Mouse (Mus musculus) adipocyte (in vitro differentiated cells): ENCODE results near the gene Sgo1.
"Not testable (repeated sequence)": the region's sequence is repeated elsewhere in the genome, so short reads cannot be mapped to it uniquely, and the experiment has no call there.

Experiments
- DNase-seq: peaks from one replicate; pipeline ENCODE4 v3.0.0-alpha.2; 2016; ENCODE audit warnings: low spot score

Sgo1 gene

DNA sequence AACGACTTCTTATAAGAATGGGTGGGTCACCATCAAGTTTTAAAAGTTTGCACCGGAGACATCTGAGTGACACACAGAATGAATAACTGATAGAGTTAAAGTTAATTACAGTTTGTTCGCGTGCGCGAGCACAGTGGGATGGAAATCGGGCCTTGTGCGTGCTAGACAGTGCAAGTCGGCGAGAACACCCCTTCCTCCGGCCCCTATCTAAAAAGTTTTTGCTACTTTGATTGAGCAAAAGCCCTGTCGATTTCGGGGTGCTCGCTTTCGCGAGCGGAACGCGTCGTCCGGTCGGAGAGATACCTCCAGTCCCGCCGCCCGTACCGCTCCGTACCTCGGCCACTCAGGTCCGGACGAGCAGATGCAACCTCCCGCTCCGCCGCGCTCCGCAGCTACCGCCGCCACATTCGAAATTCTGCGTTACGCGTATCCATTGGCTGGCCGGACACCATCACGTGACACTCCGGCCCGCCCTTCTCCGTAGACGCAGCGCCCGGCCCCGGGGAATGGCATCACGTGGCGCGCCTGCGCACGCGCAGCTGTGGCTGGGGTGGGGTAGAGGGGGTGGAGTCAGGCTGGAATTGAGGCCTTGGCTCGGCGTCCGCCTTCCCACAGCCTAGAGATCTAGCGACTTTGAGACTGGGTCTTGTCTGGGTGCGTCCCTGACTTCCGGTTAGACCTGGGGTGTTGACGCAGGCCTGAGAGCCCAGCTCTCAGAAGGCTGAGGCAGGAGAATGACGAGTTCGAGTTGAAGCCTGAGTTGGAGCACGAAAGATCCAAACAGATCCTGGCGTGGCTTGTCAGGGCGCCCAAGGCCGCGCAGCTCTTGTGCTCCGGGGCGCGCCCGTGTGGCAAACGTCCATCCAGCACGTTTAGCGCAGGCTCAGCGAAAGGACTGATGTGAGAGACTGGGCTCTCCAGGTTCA is at the start of gene Sgo1:
Gene Sgo1 (minus strand): TSS at position 457 of the 926 bp plus-strand sequence.
- peak; percentile 97 for DNase-seq

DNA sequence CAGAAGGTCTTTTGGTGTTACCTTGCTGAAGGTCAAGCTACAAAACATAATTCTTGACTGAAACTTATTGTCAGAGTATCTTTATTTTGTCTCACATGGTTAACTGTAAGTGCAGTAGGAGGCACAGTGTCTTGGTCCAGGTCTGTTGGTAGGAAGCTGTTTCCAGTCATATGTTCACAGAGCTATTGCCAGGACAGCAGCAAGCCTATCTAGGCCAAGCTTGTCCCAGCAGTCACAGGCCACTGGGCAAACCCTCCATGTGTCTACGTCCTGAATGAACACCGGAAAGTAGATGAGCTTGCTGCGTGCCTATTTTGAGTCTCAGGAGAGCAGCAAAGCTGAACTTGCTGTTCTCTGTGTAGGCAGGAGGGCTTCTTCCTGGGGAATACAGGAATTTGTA is 29.8 kb upstream of the Sgo1 start:
- DNase-seq, result not testable (repeated sequence)

DNA sequence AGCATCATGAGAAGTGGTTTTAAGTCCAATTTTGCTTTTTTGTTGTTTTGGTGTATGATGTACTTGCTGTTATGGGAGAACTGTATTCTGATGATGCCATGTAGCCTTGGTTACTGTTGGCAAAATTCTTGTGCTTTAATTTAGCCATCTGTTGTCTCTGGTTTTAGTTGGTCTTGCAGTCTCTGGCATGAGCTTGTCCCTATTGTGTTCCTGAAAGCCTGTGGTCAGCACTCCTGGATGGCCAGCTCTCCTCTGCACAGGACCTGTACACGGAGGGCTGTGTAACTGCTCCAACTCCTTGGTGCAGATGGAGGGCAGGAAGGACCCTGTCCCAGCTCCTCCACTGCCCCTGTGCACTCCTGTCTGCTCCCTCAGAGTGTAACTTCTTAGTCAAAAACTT is 29.3 kb upstream of the Sgo1 start:
- DNase-seq, result no peak

DNA sequence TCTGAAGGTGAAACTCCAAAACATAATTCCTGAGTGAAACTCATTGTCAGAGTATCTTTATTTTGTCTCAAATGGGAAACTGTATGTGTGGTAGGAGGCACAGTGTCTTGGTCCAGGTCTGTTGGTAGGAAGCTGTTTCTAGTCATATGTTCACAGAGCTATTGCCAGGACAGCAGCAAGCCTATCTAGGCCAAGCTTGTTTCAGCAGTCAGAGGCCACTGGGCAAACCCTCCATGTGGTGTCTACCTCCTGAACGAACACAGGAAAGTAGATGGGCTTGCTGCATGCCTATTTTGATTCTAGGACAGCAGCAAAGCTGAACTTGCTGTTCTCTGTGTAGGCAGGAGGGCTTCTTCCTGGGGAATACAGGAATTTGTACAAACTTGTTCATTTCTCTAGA is 26.0 kb upstream of the Sgo1 start:
- not testable (repeated sequence) for DNase-seq

DNA sequence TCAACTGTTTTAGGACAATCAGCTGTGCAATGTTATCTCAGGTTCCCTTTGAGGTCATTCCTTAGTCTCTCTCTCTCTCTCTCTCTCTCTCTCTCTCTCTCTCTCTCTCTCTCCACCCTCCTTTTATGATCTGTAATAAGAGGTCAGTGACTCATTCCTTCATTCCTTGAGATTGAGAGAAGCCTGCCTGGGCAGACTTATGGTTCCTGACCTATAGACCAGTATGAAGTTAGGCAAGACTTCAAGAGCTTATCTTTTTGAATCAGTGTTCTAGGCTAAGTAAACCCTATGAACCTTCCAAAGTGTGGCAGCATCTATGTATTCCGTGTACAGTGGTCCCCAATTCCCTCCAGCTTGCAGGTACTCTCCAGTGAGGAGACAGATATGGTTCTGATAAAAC is 25.3 kb upstream of the Sgo1 start:
- DNase-seq, result no peak

DNA sequence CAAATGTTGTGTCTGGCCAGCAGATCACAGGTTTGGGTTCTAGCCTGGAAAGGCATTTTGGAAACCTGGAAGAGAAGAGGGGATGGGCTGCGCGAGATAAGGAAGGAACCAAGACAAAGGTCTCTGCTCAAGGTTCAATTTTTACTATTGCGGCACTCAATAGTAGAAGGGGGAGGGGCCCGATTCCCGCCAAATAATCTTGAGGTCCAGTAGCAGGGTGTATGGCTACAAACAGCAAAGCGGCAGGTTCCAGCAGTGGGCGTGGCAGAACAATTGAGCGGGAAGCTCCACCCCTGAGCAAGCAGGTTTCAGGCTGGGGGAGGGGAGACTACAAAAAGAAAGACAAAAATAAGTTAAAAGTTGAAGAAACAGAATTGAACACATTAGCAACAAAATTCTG is 8.4 kb upstream of the Sgo1 start:
- DNase-seq, result not testable (repeated sequence)

DNA sequence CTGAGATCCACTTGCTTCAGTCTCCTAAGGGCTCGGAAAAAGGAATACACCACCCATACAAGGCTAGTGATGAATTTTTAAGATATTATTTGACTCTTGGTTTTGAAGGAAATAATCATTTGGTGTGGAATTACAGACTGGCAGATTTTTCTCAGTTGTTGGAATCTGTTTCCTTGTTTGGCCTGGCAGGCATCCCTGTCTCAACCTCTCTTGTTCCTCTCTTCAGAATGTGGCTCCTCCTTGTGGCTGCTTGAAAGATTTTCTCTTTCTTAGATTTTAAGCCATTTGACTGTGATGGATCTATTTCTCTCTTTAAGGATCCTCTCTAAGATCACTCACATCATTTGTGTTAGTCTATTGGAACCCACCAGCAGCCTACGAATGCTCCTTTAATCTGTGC is 4.9 kb upstream of the Sgo1 start:
- DNase-seq, result peak; percentile 90

DNA sequence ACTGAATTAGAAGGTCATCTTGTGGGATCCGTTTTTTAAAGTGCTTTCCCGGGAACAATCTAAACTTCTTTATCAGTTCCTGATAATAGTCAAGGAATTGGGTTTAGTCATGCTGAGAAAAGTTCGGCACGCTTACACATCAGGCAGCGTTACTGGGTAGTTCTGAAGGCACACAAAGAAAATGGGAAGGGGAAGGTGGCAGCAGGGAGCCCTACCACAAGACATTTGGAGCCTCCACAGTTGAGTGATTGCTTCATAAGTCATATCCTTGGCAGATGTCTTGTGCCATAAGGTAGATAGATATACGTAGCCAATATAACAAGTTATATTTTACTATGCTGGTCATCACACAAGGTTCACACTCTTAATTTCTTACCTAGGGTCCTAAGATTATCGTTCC is 813 bp upstream of the Sgo1 start:
- DNase-seq, result no peak

DNA sequence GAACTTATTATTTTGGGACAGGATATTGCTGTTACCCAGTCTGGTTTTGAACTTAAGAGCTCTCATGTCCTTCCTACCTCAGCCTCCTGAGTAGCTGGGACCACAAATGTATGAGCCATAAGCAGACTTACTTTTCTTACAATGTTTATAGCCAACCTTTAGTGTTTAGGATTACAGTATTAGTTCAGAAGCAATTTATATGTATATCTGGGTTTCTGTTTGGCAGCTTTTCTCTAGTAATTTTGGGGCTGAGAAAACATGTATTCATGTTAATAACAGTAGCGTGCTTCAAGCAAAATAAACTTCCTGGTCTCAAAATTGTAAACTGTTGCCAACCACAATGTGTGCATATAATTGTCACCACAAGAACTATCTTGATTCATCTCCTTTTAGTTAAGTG is 812 bp downstream of the Sgo1 start:
- DNase-seq, result no peak

DNA sequence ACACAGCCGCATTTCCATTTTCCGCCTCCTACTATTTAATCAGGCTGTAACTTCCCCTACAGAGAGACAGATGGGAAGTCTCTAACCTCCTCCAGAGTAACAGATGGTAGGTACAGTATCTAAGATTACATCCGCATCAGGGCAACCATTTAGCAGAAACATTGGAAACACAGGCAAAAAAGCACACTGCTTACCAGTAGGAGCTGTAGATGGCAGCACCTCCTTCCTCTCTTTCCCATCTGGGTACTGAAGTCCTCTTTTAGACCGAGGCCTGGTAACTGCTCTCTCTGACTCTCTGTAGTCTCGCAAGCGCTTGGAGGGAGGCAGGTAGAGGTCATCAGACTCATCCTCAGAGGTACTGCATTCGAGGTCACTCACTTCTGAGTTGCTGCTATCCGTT is 10.4 kb downstream of the Sgo1 start:
- peak; percentile 45 for DNase-seq

DNA sequence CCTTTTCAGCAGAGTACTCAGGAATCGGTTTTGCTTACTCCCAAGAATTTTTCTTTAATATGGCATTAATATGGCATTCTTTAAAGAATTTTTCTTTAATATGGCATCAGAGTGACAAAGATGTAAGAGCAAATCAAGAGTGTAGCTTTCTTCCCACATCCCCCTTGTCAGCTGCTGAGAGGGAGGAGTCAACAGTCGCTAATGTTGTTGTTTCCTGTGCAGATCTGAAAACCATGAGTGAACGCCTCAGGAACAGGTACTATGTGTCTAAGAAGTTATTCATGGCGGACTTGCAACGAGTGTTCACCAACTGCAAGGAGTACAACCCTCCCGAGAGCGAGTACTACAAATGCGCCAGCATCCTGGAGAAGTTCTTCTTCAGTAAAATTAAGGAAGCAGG is 18.7 kb downstream of the Sgo1 start:
- DNase-seq, result no peak

DNA sequence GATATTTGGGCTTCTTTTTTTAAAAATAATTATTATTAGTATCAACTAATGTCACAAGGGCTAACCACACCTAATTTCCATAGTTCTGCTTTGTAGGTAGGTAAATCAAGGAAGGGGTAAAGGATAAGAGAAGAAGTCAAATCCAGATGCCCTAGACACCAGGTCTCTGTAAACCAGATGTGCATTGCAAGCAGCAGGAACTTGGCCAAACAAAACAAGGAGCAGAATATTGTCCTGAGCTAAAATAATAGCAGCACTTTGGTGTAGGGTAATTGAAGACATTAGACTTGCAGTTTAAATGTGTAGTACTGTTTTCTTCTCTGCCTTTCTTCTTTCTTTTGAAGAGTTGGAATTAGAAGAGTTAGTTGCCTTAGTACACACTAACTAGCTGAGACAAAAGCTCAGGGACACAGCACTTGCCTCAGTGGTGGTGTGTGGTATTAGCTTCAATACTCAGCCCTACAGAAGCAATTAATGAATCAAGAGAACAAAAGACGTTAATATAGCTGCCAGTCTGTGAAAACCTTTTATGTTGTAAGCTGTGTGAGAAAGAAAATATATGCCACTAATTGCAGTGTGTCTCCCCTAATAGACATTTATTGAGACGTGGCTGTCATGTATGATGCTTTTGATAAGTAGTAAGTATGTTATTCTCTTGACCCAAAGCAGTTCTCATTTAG is 24.3 kb downstream of the Sgo1 start:
- peak; percentile 50 for DNase-seq

DNA sequence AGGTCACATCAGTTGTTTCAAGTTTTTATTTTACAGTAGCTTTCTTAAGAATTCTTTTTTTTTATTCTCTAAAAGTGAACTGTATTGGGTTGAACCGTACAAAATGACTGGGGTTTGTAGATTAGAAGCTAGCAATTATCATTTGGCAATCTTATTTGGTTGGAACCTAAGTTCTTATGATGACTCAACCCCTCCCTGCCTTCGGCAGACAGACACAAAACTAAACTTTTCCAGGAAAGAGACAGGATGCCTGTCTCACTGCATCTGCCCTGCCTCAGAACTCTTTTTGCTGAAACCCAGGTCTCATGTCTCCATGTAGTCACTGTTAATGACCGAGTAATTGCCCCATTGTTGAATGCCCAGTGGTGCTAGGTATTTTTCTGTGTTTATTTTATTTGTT is 24.9 kb downstream of the Sgo1 start:
- DNase-seq, result no peak

DNA sequence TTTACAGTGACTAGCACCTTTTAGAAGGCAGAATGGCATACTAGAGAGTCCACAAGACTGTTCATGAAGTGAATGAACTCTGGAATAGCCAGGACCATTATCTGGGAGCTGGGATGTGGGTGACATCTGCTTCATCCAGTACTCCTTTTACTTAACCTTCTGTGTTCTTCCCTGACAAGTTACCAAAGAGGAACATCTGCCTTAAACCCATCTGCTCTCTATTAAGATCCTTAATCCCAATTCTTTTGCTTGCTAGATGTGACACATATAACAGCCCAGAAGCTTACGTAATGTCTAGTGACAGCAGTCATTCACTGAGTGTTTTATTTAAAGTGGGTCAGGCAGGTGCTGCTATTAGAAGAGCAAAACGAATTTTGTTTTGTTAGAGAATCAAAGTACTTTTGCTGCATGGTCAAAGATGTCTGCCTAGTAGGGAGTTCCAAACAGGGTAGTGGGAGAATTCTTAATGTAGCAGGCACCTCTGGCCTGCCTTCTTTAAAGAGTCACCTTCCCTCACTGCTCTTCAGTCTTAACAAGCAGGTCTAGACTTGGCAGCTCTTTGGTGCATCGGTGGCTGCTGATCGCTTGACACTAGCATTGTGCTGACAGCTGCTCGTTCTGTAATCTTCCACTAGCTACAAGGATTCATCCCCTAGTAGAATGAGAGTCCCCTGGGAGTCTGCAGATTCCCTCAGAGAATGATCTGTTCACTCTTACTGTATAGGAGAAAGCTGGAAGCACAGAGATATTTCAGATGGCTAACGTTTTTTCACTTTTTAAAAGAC is 27.9 kb downstream of the Sgo1 start:
- no peak for DNase-seq

DNA sequence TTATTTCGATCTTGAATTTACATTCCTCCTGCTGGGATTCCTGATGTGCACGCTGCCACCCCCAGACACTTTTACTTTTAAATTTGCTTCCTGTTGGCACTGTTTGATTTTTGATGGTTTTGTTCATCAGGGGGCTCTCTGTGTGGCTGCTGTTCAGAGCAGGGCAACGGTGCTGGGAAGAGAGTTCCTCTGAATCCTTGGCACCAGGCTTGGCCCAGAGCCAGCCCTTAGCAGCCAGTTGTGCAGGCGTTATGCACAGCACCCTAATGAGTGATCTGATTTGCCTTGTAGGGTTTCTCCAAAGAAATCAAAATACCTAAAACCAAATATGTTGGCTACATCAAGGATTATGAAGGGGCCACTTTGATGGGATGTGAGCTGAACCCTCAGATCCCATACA is 29.4 kb downstream of the Sgo1 start:
- DNase-seq, result no peak

DNA sequence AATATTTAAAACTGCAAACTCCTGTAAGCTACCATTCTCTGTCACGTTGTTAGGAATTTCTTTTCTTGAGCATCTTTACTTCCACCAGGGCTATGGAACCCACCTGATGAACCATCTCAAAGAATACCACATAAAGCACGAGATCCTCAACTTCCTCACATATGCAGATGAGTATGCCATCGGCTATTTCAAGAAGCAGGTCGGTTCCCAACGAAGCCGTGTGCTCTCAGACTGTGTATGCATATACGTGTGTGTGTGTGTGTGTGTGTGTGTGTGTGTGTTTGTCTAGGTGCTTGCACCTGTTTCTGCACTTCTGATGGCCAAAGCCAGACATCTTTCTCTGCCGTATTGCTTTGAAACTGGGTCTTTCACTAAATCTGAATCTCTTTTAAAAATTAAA is 29.9 kb downstream of the Sgo1 start:
- no peak for DNase-seq

DNA sequence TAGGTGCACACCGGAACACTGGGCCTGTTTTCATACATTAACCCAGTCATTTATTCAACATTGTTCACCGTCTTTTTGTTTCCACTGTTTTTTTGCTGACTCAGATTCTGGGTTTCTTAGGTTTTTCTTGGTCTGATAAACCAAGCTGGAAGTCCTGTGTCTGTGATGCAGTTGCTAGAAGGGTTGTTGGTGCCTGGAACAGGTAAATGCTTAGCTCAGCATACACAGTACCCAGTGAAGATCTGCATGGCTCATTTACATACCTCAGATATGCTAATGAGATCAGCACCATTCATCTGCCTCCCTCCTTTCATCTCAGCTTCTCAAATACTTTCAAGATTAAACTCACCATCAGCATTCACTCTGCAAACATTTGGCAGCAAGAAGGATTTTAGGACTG is 30.5 kb downstream of the Sgo1 start:
- no peak for DNase-seq

DNA sequence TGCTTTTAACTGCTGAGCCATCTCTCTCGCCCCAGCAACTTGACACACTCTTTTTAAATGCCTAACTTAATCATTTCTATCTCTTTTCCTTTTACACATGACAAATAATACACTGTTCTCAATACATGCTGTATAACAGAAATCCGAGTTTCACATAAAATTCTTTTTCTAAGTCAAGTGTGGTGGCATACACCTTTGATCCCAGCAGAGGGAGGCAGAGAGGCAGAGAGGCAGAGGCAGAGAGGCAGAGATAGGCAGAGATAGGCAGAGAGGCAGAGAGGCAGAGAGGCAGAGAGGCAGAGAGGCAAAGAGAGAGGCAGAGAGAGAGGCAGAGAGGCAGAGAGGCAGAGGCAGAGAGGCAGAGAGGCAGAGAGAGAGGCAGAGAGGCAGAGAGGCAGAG is 31.7 kb downstream of the Sgo1 start:
- peak; percentile 53 for DNase-seq

DNA sequence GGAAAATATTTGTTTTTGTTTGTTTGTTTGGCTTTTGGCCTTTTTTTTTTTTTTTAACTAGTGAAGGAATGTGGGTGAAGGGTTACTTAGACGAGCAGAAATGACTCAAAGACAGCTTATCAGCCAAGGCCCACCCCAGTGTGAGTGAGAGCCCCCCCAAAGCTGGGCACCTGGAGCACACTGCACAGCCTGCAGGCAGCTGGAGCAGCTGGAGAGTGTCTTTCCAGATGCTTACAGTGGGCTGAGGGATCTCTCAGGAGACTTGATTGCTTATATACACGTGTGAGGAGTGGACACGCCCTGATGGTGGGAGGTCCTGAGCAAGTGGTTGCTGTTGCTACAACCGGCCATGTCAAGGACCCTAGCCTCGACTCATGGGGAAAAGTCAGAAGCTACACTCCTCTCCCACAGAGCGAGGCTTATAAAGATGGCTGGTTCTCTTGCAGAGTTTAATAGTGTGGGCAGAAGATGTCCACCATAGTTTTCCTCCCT is 32.7 kb downstream of the Sgo1 start:
- DNase-seq, result no peak

DNA sequence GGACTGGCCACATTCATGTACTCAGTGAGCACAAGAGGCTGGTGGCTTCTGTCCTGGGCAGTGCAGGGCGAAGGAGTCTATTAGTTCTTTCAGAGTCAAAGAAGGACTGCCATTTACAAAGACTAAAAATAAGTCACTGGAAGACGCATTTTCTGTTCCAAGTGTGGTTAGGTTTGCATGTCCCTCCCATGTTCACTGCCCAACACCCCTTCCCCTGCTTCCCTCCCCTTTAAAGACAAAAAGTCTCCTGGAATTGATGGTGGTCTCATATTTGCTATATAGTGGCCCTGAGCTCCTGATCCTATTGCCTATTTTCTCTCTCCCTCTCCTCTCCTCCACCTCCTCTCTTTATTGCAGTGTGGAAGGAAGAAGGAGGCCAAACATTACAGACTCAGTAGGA is 33.2 kb downstream of the Sgo1 start:
- DNase-seq, result peak; percentile 53

DNA sequence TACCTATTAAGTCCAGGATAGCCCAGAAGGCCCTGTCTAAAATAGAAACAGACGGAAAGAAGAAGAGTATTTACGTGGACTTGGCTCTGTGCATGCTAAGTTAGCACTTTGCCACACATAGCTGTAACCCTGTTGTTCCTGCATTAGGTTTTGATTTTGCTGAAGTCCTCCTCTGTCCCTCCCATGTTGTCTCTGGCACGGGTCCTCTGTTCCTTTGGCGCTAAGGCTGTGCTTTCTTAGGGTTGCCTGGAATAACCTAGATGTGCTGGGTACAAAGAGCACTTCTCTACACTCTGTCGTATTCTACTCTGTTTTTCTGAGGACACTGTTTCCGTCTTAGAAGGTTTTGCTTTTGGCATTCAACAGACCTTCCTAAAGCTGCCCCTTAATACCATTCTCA is 34.1 kb downstream of the Sgo1 start:
- DNase-seq, result peak; percentile 92

DNA sequence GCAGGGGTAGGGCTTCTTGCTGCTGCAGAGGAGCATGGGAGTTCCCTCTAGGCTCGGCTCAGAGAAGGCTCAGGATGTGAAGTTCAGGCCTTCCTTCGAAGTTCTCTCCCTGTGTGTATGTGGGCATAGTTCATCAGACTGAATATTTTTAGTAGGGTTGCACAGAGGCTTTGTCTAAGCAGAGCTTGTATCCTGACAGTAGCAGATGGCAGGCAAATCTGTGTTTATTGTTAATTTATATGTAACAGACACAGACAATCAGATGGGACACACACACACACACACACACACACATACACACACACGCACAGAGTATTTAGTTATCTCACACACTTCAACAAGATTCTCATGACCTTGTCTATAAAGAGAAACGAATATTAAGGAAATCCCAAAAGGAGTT is 34.5 kb downstream of the Sgo1 start:
- no peak for DNase-seq

DNA sequence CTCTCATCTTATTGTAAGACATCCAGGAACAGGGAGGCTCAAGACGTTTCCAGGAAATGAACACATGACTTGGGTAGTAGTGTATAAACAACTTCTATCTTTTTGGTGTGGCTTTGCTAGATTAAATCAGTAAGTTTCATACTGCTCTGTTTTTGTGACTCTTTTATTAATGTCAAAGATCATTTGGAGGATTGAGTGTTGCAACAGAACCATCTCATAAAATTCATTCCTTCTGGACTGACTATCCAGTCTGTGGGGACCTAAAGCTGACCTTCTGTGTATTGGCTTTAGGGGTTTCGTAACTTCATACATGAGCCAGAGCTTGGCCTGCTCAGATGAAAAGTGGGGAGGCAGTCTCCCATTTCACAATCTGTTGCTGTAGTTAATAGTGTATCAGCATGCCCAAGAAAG is 38.9 kb downstream of the Sgo1 start:
- DNase-seq, result peak; percentile 93
